Mouse (Mus musculus) C2C12 (cell line): ENCODE data around the gene Ifi203.
"Not testable (repeated sequence)": the region's sequence is repeated elsewhere in the genome, so short reads cannot be mapped to it uniquely, and the experiment has no call there.

Source experiments
- CEBPB ChIP-seq: IDR thresholded peaks from one replicate; pipeline ENCODE4 v1.6.1; 2011; ENCODE audit warnings: low read depth, mild to moderate bottlenecking, control low read depth, moderate library complexity
- CTCF ChIP-seq: IDR thresholded peaks from one replicate; pipeline ENCODE4 v1.5.1; 2011; ENCODE audit not compliant: control insufficient read depth, insufficient read depth, insufficient read length
- MYOG ChIP-seq: IDR thresholded peaks from one replicate; pipeline ENCODE4 v1.6.1; 2011; ENCODE audit not compliant: control insufficient read depth, insufficient read length; ENCODE audit errors: extremely low read depth
- USF1 ChIP-seq: IDR thresholded peaks from one replicate; pipeline ENCODE4 v1.6.1; 2011; ENCODE audit warnings: low read depth, mild to moderate bottlenecking, control low read depth, moderate library complexity

DNA sequence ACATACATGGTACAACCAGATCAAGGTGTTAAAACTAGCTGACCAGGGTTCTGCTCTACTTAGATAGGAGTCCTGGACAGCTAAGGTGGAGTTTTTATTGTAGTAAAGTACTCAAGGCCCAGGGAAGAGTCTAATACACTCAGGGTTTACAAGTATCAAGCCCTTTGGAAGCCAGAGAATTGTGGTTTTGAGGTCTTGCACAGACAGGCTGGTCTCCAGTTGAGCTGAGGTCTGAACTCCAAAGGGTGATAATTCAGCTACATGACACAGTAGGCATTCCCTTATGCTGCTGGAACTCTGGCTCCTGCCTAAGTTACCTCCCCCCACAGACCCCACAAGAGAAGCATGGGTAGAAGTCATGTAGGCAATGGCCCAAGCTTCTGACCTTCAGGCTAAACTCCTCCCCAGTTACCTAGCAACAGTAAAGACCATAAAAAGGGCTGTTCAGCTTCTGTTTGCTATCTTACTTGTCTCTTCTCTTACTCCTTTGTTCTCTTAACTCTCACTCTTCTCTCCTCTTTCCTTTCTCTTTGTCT lies 29.1 kb downstream of the Ifi203 start:
- TF ChIP-seq CTCF, USF1, CEBPB, MYOG: not testable (repeated sequence)
